Mouse (Mus musculus) embryonic stem cell, embryonic (primary cell): ENCODE results near the gene Aldh1a2.

Experiments used
- CTCF ChIA-PET, 4 experiments: fragments of 300-600 bp in 2 of 4; fragments of 350-600 bp in 2 of 4; sonication (Branson Sonifier 250); formaldehyde crosslinking; loops; one replicate each; lab custom pipeline; 2022; ENCODE audit warnings: inconsistent platforms in 2 of 4; lab: Charles Lee
- POLR2A ChIA-PET, 4 experiments: fragments of 300-600 bp in 2 of 4; fragments of 350-600 bp in 2 of 4; sonication (Branson Sonifier 250); formaldehyde crosslinking; loops; one replicate each; lab custom pipeline; 2022; ENCODE audit warnings: antibody characterized with exemption in 4 of 4, inconsistent platforms in 1 of 4; lab: Charles Lee

Gene Aldh1a2

GRCm38 (mm10) chr9:71319776-71320175, 104.2 kb downstream of the Aldh1a2 start:
- CTCF ChIA-PET: interaction anchor here (0.5 to 2.7 kb wide), 65 partner anchors 9 to 1074 kb away, joined by 3 to 32 read pairs (median 4); partner anchors contain the start of genes Aqp9 (in 1 of the 4) and Myzap (in 1 of the 4)
- POLR2A ChIA-PET: interaction anchor here in 2 of 4 experiments (0.7 to 1.0 kb wide), 3 partner anchors 103 to 241 kb away, joined by 3 to 7 read pairs (median 4); partner anchors contain the start of gene Aldh1a2 (in 1 of the 2)

- ChIA-PET CTCF (interaction anchor here (0.5 to 2.7 kb wide), 80 partner anchors 9 to 525 kb away, joined by 3 to 32 read pairs (median 4); partner anchors contain the start of genes Aqp9 (in 1 of the 4) and Myzap (in 1 of the 4)), POLR2A (interaction anchor here in 3 of 4 experiments (0.6 to 1.0 kb wide), 5 partner anchors 103 to 251 kb away, joined by 3 to 4 read pairs (median 3); partner anchors contain the start of gene Aldh1a2 (in 1 of the 3))
Observed at GRCm38 (mm10) chr9:71320246-71321155, 104.9 kb downstream of the Aldh1a2 start.

- CTCF ChIA-PET: interaction anchor here (0.5 to 2.7 kb wide), 17 partner anchors 10 to 401 kb away, joined by 3 to 24 read pairs (median 6); no protein-coding TSS in a partner anchor
- POLR2A ChIA-PET: interaction anchor here in 3 of 4 experiments (0.7 to 1.5 kb wide), 4 partner anchors 12 to 250 kb away, joined by 3 to 5 read pairs (median 4); no protein-coding TSS in a partner anchor
Observed at GRCm38 (mm10) chr9:71321436-71321835, 105.8 kb downstream of the Aldh1a2 start.

- CTCF ChIA-PET: interaction anchor here in 2 of 4 experiments (0.5 to 2.7 kb wide), 9 partner anchors 32 to 302 kb away, joined by 3 to 13 read pairs (median 3); no protein-coding TSS in a partner anchor
- POLR2A ChIA-PET: interaction anchor here in 3 of 4 experiments (0.6 to 1.5 kb wide), 5 partner anchors 12 to 48 kb away, joined by 3 to 5 read pairs (median 4); no protein-coding TSS in a partner anchor
Observed at GRCm38 (mm10) chr9:71321871-71322270, 106.3 kb downstream of the Aldh1a2 start.

GRCm38 (mm10) chr9:71323303-71323952, 107.8 kb downstream of the Aldh1a2 start:
- POLR2A ChIA-PET: interaction anchor here in 1 of 4 experiments (0.6 kb wide), 1 partner anchor 502 kb away, joined by 3 read pairs; no protein-coding TSS in a partner anchor
- CTCF ChIA-PET: interaction anchor here in 2 of 4 experiments (0.8 to 1.2 kb wide), 2 partner anchors 134 to 197 kb away, joined by 3 read pairs; no protein-coding TSS in a partner anchor

- ChIA-PET POLR2A (interaction anchor here in 1 of 4 experiments (0.6 kb wide), 1 partner anchor 503 kb away, joined by 3 read pairs; no protein-coding TSS in a partner anchor), CTCF (interaction anchor here in 2 of 4 experiments (0.8 to 1.5 kb wide), 2 partner anchors 197 to 292 kb away, joined by 3 read pairs; no protein-coding TSS in a partner anchor)
Observed at GRCm38 (mm10) chr9:71324060-71324459, 108.5 kb downstream of the Aldh1a2 start.

- ChIA-PET CTCF (interaction anchor here in 2 of 4 experiments (0.6 to 1.1 kb wide), 3 partner anchors 10 to 185 kb away, joined by 3 to 4 read pairs (median 3); no protein-coding TSS in a partner anchor), POLR2A (interaction anchor here in 2 of 4 experiments (0.5 to 1.1 kb wide), 3 partner anchors 17 to 757 kb away, joined by 3 to 7 read pairs (median 5); no protein-coding TSS in a partner anchor)
Observed at GRCm38 (mm10) chr9:71326261-71326660, 110.7 kb downstream of the Aldh1a2 start.

GRCm38 (mm10) chr9:71331661-71332060, 116.1 kb downstream of the Aldh1a2 start:
- ChIA-PET POLR2A (interaction anchor here in 3 of 4 experiments (0.7 to 1.3 kb wide), 7 partner anchors 23 to 624 kb away, joined by 3 to 4 read pairs (median 3); partner anchors contain the start of gene Aqp9 (in 1 of the 3)), CTCF (interaction anchor here in 2 of 4 experiments (0.7 to 1.8 kb wide), 3 partner anchors 11 to 30 kb away, joined by 3 to 9 read pairs (median 6); no protein-coding TSS in a partner anchor)

GRCm38 (mm10) chr9:71336674-71337073, 121.1 kb downstream of the Aldh1a2 start:
- ChIA-PET POLR2A (no interaction called here), CTCF (no interaction called here)

GRCm38 (mm10) chr9:71337425-71337824, 121.8 kb downstream of the Aldh1a2 start:
- CTCF ChIA-PET: no interaction called here
- POLR2A ChIA-PET: no interaction called here

GRCm38 (mm10) chr9:71340116-71340515, 124.5 kb downstream of the Aldh1a2 start:
- ChIA-PET CTCF (interaction anchor here in 1 of 4 experiments (0.6 kb wide), 1 partner anchor 35 kb away, joined by 3 read pairs; no protein-coding TSS in a partner anchor), POLR2A (no interaction called here)
